In the genomic region with DNA sequence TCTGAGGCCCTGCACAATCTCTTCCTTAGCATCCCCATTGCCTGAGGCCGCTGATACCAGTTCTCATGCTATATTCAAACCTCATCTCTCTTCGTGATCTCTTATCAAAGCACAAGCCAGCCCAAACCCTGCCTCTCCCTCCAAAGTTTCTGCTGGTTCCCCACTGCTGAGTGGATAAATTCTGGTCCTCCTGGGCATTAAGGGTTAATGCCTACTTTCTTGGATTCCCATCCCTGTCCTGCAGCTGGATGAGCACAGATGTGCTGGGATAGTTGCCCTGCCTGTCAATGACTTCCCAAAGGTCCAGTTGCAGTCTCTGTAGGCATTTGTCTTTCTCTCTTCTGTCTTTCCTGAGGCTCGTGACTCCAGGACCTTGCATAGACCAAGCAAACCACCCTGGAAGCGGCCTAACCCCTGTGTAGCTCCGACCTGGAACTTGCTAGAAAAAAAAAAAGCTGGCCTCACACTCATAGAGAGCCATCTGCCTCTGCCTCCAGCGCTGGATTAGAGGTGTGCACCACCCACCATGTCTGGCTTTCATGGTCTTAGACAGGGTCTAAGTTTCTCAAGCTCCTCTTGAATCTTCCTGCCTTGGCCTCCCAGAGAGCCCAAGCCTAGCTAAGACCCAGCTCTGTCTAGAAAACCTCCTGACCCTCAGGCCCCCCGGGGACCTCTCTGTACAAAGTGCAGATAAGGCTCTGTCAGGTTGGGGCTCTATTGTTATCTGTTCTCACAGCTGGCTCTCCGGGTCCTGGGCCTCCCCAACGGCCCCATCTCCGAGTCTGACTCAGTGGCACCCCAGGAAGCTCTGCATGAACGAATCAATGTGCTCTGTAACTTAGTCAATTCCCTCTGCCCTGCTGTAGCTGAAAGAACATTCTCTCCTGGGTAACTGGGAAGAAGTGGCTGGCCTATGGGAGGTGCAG, we compare ENCODE assay signal across 10 mouse cellular contexts. TPM values are rescaled to one million over a fixed set of nuclear protein-coding genes. Genes with fewer than 3 reads are reported as not detected.
DNase-seq lines count a peak whose midpoint lies in the region; ATAC-seq lines count a peak whose summit lies in the region.
"Had no signal": no experiment of that assay in that cellular context is flagged by ENCODE, and none has a peak within 500 bp of the region (broad histone marks: within the 10 kb centered on the region; RNA-seq: fewer than 3 reads in every experiment).

No protein-coding gene starts in this region.

- DNase-seq in kidney, postnatal 10 days: peak; percentile 14
- no peak for DNase-seq in kidney, adult 8-10 months
- peak; percentile 79 for DNase-seq in MEL-GATA-1-ER (ENCODE audit: extremely low read depth, low read depth)
- peak; percentile 89 for DNase-seq in liver, embryonic 13.5 days
- no peak for DNase-seq in left cerebral cortex, postnatal 36 days (ENCODE audit: low spot score in 2 of 2)
- DNase-seq: adrenal gland, postnatal 25 days; lung, adult 2 months had no signal

- peak overlapping the region; percentile 75 for H3K4me2 ChIP-seq in liver, embryonic 13.5 days

- intact Hi-C loops in left cerebral cortex, postnatal 36 days (cut with DNase I): loop anchor here (5.0 kb wide), 1 partner anchor 35 kb away; no protein-coding TSS in a partner anchor

- peak overlapping the region; percentile 98 for H3K27ac ChIP-seq in liver, embryonic 13.5 days

- peak overlapping the region; percentile 39 for H3K4me3 ChIP-seq in liver, embryonic 13.5 days (replicated peaks)
- H3K4me3 ChIP-seq: myocyte had no signal

- ATAC-seq in common myeloid progenitor, adult 5-6 weeks (replicated peaks; ENCODE audit: low read depth, poor library complexity, severe bottlenecking): peak; percentile 19; the same call in 1 of the 2 replicates
- ATAC-seq in liver, embryonic 13.5 days (ENCODE audit: low read depth): peak; percentile 86
- no peak for ATAC-seq in cerebellum, adult (ENCODE audit: insufficient number of reproducible peaks, low FRiP score, low TSS enrichment)

- 14% methylated on average over 11 of the region's 11 CpGs for WGBS in liver, embryonic 13.5 days (ENCODE audit: insufficient replicate concordance)

- no peaks in the 10 kb centered on the region for H3K27me3 ChIP-seq in liver, embryonic 13.5 days

- no peaks in the 10 kb centered on the region for H3K9me3 ChIP-seq in liver, embryonic 13.5 days (replicated peaks)

- peak overlapping the region; percentile 74 for H3K9ac ChIP-seq in liver, embryonic 13.5 days

- H3K4me1 ChIP-seq in liver, embryonic 13.5 days (replicated peaks): peaks cover 100% of the 10 kb centered on the region

- no peaks in the 10 kb centered on the region for H3K36me3 ChIP-seq in liver, embryonic 13.5 days

RNA-seq across cellular contexts. Expression of gene Zfp36l2, which starts 40.3 kb away (rescaled TPM):
- 197 and 277 TPM in 2 replicates for total RNA-seq in common myeloid progenitor, adult 5-6 weeks (2017)
- 8.9 and 10.0 TPM in 2 replicates for polyA plus RNA-seq in liver, embryonic 13.5 days (2015; fragmentation: Nextera tagmentation; extraction: Ambion mirVana)
- total RNA-seq in left cerebral cortex, postnatal 36 days (2021): 10 to 100 TPM; 23.9 to 28.3 TPM

Comparison
In these comparisons a context has a peak if more than half of its experiments do, and no peak if none do; other contexts are left out.
1. DNase-seq: peak in kidney, postnatal 10 days (single experiment), MEL-GATA-1-ER (single experiment) and liver, embryonic 13.5 days (single experiment); none in kidney, adult 8-10 months (0 of 2) and left cerebral cortex, postnatal 36 days (0 of 2).